Mouse (Mus musculus): Measurements from ENCODE around the gene Csgalnact2. TPM values are rescaled to one million over a fixed set of nuclear protein-coding genes. Genes with fewer than 3 reads are reported as not detected.

The Csgalnact2 gene
- total RNA-seq (2023): 13.1 TPM

GRCm38 (mm10) chr6:118138731-118139709 lies at the start of gene Csgalnact2:
TSS of gene Csgalnact2 (minus strand) at chr6:118139140.

Other genes starting within 250 kb of the Csgalnact2 start
- 920 TPM for gene Hnrnpf, start 238.8 kb downstream of the Csgalnact2 start, total RNA-seq (2023)
- not detected for gene Fxyd4, start 201.4 kb downstream of the Csgalnact2 start, total RNA-seq (2023)
- gene Rasgef1a, start 127.7 kb downstream of the Csgalnact2 start, total RNA-seq (2023): 1.4 TPM
- 0.18 TPM for gene Ret, start 58.6 kb upstream of the Csgalnact2 start, total RNA-seq (2023)